Mouse (Mus musculus) liver, embryonic 14.5 days (tissue): Measurements from ENCODE around the gene Mcoln2. TPM values are rescaled to one million over a fixed set of nuclear protein-coding genes. Genes with fewer than 3 reads are reported as not detected.
A peak's percentile ranks its signal among the peaks of the same experiment; 100 is the strongest.

ENCODE experiments used
- ATAC-seq: fragments of 200-750 bp; cut with Nextera tagmentation; 2 replicates; pipeline ENCODE4 v1.8.0; 2017; ENCODE audit warnings: moderate number of reproducible peaks, mild to moderate bottlenecking, moderate library complexity; ENCODE audit not compliant: insufficient read depth
- DNase-seq, 3 experiments: peaks; one replicate each; pipeline ENCODE4 v3.0.0-alpha.2; 2012 to 2013; ENCODE audit warnings: low read depth in 3 of 3, low spot score in 3 of 3
- H3K27ac ChIP-seq: fragments of 300-500 bp; sonication (generic); 2 replicates; pipeline ENCODE4 v1.5.1; 2014; ENCODE audit warnings: moderate library complexity, mild to moderate bottlenecking, control low read depth, inconsistent platforms
- H3K27me3 ChIP-seq: fragments of 300-500 bp; sonication (generic); 2 replicates; pipeline ENCODE4 v1.6.1; 2014; ENCODE audit warnings: mild to moderate bottlenecking, low read length, moderate library complexity; ENCODE audit not compliant: control insufficient read depth, insufficient read depth
- H3K36me3 ChIP-seq: fragments of 300-500 bp; sonication (generic); replicated peaks from 2 replicates; pipeline ENCODE4 v1.6.1; 2014; ENCODE audit warnings: low read depth; ENCODE audit not compliant: control insufficient read depth, insufficient read depth
- H3K4me1 ChIP-seq, 2 experiments: fragments of 200-500 bp in 1 of 2; fragments of 300-500 bp in 1 of 2; sonication (generic) in 1 of 2; replicated peaks; 2 replicates each; pipeline ENCODE4 v1.6.1; 2012 to 2014; ENCODE audit warnings: antibody characterized with exemption in 1 of 2, inconsistent platforms in 1 of 2, low read length in 1 of 2; ENCODE audit not compliant: control insufficient read depth in 2 of 2, insufficient read depth in 2 of 2
- H3K4me2 ChIP-seq: fragments of 300-500 bp; sonication (generic); 2 replicates; pipeline ENCODE4 v1.6.1; 2014; ENCODE audit warnings: low read depth, mild to moderate bottlenecking, control low read depth, moderate library complexity
- H3K4me3 ChIP-seq, 2 experiments: fragments of 200-500 bp in 1 of 2; fragments of 300-500 bp in 1 of 2; sonication (generic) in 1 of 2; 2 replicates each; pipeline ENCODE4 v1.5.1; 2012 to 2014; ENCODE audit warnings: low read depth in 2 of 2, low read length in 2 of 2, mild to moderate bottlenecking in 2 of 2, control low read depth in 1 of 2, inconsistent platforms in 1 of 2, moderate library complexity in 1 of 2; ENCODE audit not compliant: insufficient read depth in 1 of 2
- H3K9ac ChIP-seq: fragments of 300-500 bp; sonication (generic); replicated peaks from 2 replicates; pipeline ENCODE4 v1.6.1; 2014; ENCODE audit warnings: mild to moderate bottlenecking, control low read depth, moderate library complexity
- H3K9me3 ChIP-seq: fragments of 300-500 bp; sonication (generic); 2 replicates; pipeline ENCODE4 v1.6.1; 2016; ENCODE audit warnings: low read length, mixed read lengths; ENCODE audit not compliant: control insufficient read depth
- CTCF ChIP-seq: IDR thresholded peaks from 2 replicates; pipeline ENCODE4 v1.5.1; 2016; ENCODE audit warnings: antibody characterized with exemption, low read depth, control low read depth
- EP300 ChIP-seq: IDR thresholded peaks from 2 replicates; pipeline ENCODE4 v1.6.1; 2016; ENCODE audit warnings: antibody characterized with exemption, low read depth
- WGBS: fragments of 180-500 bp; shearing (Covaris S2); extraction: QIAGEN DNeasy Blood & Tissue Kit; methylation state at CpG from one replicate; pipeline ENCODE4 v1.1.7; 2014; ENCODE audit not compliant: insufficient replicate concordance; 5-methylcytosine and 5-hydroxymethylcytosine counted together
- polyA plus RNA-seq, 2 experiments: library from polyadenylated mRNA; depleted of rRNA in 1 of 2; stranded (reverse) in 1 of 2; unstranded in 1 of 2; fragments of >200 nt; fragmentation: Nextera tagmentation in 1 of 2; extraction: Ambion mirVana in 1 of 2; gene quantifications; 2 replicates each; pipeline versions ENCODE4 v1.2.1 to v1.2.3; 2012 to 2014

Gene Mcoln2
- polyA plus RNA-seq, 2 experiments = 5.5 to 5.9 TPM

- Histone ChIP-seq H3K9me3 (no peaks in the 10 kb centered on the region), H3K4me3 (no peak overlapping the region), H3K27ac (no peak overlapping the region), H3K27me3 (no peaks in the 10 kb centered on the region), H3K36me3 (no peaks in the 10 kb centered on the region), H3K4me2 (no peak overlapping the region), H3K4me1 (no peaks in the 10 kb centered on the region), H3K9ac (no peak overlapping the region)
- ATAC-seq = peak; percentile 16; the same call in 1 of the 2 replicates
- DNase-seq = no peak
- 17% methylated on average over 2 of the region's 2 CpGs for WGBS
- no peak for TF ChIP-seq EP300
- TF ChIP-seq CTCF = no peak
Observed at GRCm38 (mm10) chr3:146180341-146180740, 30.7 kb downstream of the Mcoln2 start.

DNA sequence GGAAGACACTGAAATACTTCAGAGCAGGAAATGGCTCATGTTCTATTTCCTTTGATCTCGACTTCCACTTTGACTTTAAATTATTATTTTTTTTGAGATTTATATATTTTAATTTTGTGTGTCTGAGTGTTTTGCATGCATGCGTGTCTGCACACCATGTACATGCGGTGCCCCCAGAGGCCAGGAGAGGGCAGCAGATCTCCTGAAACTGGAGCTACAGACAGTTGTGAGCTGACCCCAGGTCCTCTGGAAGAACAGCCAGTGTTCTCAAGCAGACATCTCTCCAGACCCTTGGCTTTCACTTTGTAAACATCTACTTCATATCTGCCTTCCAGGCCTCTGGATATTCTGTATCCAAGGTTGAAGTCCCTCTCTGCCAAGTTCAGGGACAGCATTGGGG lies 31.4 kb downstream of the Mcoln2 start:
- no peaks in the 10 kb centered on the region for H3K4me1 ChIP-seq
- H3K9ac ChIP-seq = no peak overlapping the region
- ATAC-seq (no peak), DNase-seq (peak in 1 of 3 experiments; percentile 17)
- WGBS = 27% methylated on average over 3 of the region's 3 CpGs
- H3K4me3 ChIP-seq = no peak overlapping the region
- H3K27me3 ChIP-seq = no peaks in the 10 kb centered on the region
- H3K9me3 ChIP-seq = no peaks in the 10 kb centered on the region
- no peak for TF ChIP-seq EP300
- TF ChIP-seq CTCF = peak; percentile 74
- H3K4me2 ChIP-seq = no peak overlapping the region
- H3K27ac ChIP-seq = no peak overlapping the region
- no peaks in the 10 kb centered on the region for H3K36me3 ChIP-seq

DNA sequence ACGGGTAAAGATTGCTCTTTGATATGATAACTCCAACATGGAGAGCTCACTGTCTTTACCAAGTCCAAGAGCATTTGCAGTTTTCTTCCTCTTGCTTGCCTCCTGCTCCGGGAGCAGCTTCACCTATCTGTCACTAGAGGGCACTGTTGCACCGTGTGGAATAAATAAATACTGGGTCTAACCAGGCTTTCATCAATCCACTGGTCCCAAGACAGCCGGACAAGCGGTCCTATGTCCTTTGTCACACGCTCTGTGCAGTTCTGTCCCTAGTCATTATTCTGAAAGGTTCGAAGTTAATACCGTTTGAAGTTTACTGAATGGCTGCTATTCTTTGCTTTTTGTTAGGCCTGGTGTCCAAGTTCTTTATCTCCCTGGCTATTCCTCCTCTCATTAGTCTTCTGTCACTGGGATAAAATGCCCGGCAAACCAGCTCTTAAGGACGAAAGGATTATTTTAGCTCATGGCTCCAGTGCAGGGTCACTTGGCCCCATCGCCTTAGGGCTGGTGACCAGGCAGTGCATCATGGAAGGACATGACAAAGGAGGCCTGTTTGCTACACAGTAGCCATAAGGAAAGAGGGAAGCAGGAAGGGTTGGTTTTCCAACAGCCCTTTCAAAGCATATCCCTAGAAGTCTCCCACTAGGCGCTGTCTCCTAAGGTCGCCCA lies 35.5 kb downstream of the Mcoln2 start:
- no peak overlapping the region for H3K27ac ChIP-seq
- WGBS = 28% methylated on average over 13 of the region's 13 CpGs

DNA sequence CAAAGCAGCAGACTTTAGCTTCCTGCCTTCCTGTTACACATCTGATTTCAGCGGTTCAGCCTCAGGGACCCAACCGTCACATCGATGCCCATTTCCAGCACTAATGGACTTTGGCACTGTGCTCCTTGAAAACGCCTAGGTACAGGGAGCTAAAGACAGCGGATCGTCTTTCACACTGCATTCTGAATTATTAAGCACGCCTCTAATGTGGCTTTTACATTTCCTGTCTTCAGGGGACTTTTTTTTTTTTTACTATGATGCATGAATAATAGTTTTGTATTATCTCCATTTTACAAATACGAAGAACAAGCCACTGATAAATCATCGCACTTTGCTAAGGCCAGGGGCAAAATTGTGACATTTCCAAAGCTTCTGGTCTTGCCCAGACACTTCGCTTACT lies 36.4 kb downstream of the Mcoln2 start:
- Histone ChIP-seq H3K36me3 (no peaks in the 10 kb centered on the region), H3K27me3 (no peaks in the 10 kb centered on the region), H3K9me3 (no peaks in the 10 kb centered on the region), H3K9ac (no peak overlapping the region), H3K4me3 (no peak overlapping the region), H3K27ac (no peak overlapping the region), H3K4me1 (no peaks in the 10 kb centered on the region), H3K4me2 (no peak overlapping the region)
- no peak for TF ChIP-seq EP300
- TF ChIP-seq CTCF = no peak
- ATAC-seq = no peak
- no peak for DNase-seq
- WGBS = 68% methylated on average over 10 of the region's 10 CpGs

More for the DNA sequence above, 35.5 kb downstream of the Mcoln2 start:
- ATAC-seq (no peak), DNase-seq (peak; percentile 17 to 41 (median 32))
- no peaks in the 10 kb centered on the region for H3K27me3 ChIP-seq
- no peaks in the 10 kb centered on the region for H3K4me1 ChIP-seq
- no peak overlapping the region for H3K4me2 ChIP-seq
- no peak overlapping the region for H3K9ac ChIP-seq
- TF ChIP-seq EP300 (no peak), CTCF (peak; percentile 84)
- H3K9me3 ChIP-seq = no peaks in the 10 kb centered on the region
- no peak overlapping the region for H3K4me3 ChIP-seq
- no peaks in the 10 kb centered on the region for H3K36me3 ChIP-seq

- no peak overlapping the region for H3K4me2 ChIP-seq
- no peak for ATAC-seq
- H3K36me3 ChIP-seq = no peaks in the 10 kb centered on the region
- no peaks in the 10 kb centered on the region for H3K4me1 ChIP-seq
- no peaks in the 10 kb centered on the region for H3K27me3 ChIP-seq
- H3K9me3 ChIP-seq = no peaks in the 10 kb centered on the region
- no peak overlapping the region for H3K4me3 ChIP-seq
- H3K27ac ChIP-seq = no peak overlapping the region
- no peak for DNase-seq
- no peak for TF ChIP-seq EP300
- peak; percentile 39 for TF ChIP-seq CTCF
- no peak overlapping the region for H3K9ac ChIP-seq
- WGBS = 51% methylated on average over 10 of the region's 10 CpGs
Observed at GRCm38 (mm10) chr3:146189933-146190332, 40.3 kb downstream of the Mcoln2 start.
